Mouse (Mus musculus): ENCODE data around the gene Setdb2. TPM values are rescaled to one million over a fixed set of nuclear protein-coding genes. Genes with fewer than 3 reads are reported as not detected.
"Not testable (repeated sequence)": the region's sequence is repeated elsewhere in the genome, so short reads cannot be mapped to it uniquely, and the experiment has no call there.

Gene Setdb2
- polyA plus RNA-seq, 1 experiment from 2014 or later, result 8.3 TPM

DNA sequence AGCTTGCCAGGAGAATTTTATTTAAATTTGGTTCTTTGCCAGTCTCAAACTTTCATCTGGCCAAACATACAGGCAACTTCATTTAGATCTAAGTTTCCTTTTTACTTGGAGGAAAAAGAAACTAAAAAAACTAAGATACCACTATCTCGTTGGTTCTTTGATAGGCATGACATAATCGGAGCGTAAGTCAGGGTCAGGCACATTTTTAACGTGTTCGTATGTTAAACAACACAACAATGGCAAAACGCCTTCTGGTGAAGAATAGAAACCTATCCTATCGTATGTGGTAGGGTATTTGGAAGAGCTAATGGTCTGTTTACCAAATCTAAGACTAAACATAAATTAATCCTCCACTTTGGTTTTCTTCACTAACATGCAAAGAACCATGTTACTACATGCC is 645 bp downstream of the Setdb2 start:
- no peaks in the 10 kb centered on the region; the same call in 1 of the 2 replicates for H3K4me1 ChIP-seq (ENCODE audit: control insufficient read depth, insufficient read depth, low read length)
- H3K4me3 ChIP-seq (ENCODE audit: low read length), result peak overlapping the region; percentile 81
- ATAC-seq, result no peak
- peak overlapping the region; percentile 71 for H3K4me2 ChIP-seq (ENCODE audit: low read depth, low read length)
- H3K27me3 ChIP-seq (replicated peaks; ENCODE audit: control insufficient read depth, insufficient read depth, low read length), result no peaks in the 10 kb centered on the region
- 10% methylated on average over 7 of the region's 7 CpGs for WGBS
- H3K27ac ChIP-seq (ENCODE audit: low read length), result peak overlapping the region; percentile 73; the same call in 1 of the 2 replicates
- H3K9me3 ChIP-seq (ENCODE audit: control insufficient read depth, low read length), result no peaks in the 10 kb centered on the region
- H3K36me3 ChIP-seq (ENCODE audit: control insufficient read depth, insufficient read depth, low read length), result no peaks in the 10 kb centered on the region
- H3K9ac ChIP-seq (ENCODE audit: low read depth, low read length), result peak overlapping the region; percentile 94

DNA sequence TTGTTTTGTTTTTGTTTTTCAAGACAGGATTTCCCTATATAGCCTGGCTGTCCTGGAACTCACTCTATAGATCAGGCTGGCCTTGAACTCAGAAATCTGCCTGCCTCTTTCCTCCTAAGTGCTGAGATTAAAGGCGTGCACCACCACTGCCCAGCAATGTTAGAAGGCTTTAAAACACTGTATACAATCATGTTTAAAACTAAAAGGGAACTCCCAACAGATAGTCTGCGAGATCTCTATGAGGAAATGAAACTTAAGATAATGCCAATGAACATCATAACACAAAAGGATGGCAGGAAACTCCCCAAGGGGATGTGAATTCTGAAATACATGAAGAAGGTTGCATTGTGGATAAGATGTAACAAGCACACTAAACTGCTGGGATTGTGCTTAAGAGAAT is 2.2 kb downstream of the Setdb2 start:
- H3K4me2 ChIP-seq (ENCODE audit: low read depth, low read length), result no peak overlapping the region
- H3K4me1 ChIP-seq (ENCODE audit: control insufficient read depth, insufficient read depth, low read length), result no peaks in the 10 kb centered on the region; the same call in 1 of the 2 replicates
- no peaks in the 10 kb centered on the region for H3K27me3 ChIP-seq (replicated peaks; ENCODE audit: control insufficient read depth, insufficient read depth, low read length)
- no peak for ATAC-seq
- H3K9ac ChIP-seq (ENCODE audit: low read depth, low read length), result no peak overlapping the region
- no peaks in the 10 kb centered on the region for H3K9me3 ChIP-seq (ENCODE audit: control insufficient read depth, low read length)
- H3K4me3 ChIP-seq (ENCODE audit: low read length), result no peak overlapping the region
- H3K27ac ChIP-seq (ENCODE audit: low read length), result no peak overlapping the region
- WGBS, result 87% methylated on average over 2 of the region's 2 CpGs
- H3K36me3 ChIP-seq (ENCODE audit: control insufficient read depth, insufficient read depth, low read length), result no peaks in the 10 kb centered on the region

DNA sequence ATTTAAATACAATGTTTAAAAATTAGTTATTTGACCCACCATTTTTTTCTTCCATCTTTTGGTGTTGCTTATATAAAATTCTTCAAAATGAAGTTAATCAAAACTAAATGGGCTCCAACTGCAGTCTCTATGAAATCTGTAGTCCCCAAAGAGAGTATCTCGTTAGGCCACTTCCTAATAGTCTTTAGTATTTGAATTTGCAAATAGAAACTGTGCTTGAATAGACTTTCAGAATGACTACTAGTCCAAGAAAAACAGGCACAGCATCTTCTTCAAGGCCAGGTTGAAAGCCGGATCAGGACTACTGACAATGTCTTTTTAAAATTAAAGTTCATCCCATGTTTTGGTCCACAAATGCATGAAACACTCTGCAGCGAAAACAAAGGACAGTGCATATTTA is 3.3 kb downstream of the Setdb2 start:
- ATAC-seq, result no peak
- Histone ChIP-seq H3K4me2 (ENCODE audit: low read depth, low read length) (no peak overlapping the region), H3K4me3 (ENCODE audit: low read length) (no peak overlapping the region), H3K27ac (ENCODE audit: low read length) (no peak overlapping the region), H3K4me1 (ENCODE audit: control insufficient read depth, insufficient read depth, low read length) (no peaks in the 10 kb centered on the region; the same call in 1 of the 2 replicates), H3K9me3 (ENCODE audit: control insufficient read depth, low read length) (no peaks in the 10 kb centered on the region), H3K36me3 (ENCODE audit: control insufficient read depth, insufficient read depth, low read length) (no peaks in the 10 kb centered on the region), H3K9ac (ENCODE audit: low read depth, low read length) (no peak overlapping the region), H3K27me3 (replicated peaks; ENCODE audit: control insufficient read depth, insufficient read depth, low read length) (no peaks in the 10 kb centered on the region)
- WGBS, result 89% methylated on average over 3 of the region's 3 CpGs

DNA sequence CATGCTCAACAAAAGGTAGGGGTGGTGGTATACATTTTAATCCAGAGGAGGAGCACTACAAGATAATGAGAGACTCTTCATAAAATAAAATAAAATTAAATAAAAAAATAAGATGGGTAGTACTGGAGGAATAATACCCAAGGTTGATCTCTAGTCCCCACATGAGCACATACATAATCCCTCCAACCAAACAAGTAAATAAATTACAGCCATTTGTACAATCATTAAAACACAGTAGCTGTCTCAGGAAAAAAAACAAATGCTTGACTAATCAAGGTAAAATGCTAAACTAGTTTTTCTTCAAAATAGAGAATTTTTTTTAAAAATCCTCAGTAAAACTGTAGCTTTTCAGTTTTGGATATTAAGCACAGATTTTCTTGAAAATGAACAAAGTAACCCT is 5.5 kb downstream of the Setdb2 start:
- H3K4me3 ChIP-seq (ENCODE audit: low read length), result no peak overlapping the region
- H3K4me2 ChIP-seq (ENCODE audit: low read depth, low read length), result no peak overlapping the region
- H3K9ac ChIP-seq (ENCODE audit: low read depth, low read length), result no peak overlapping the region
- H3K36me3 ChIP-seq (ENCODE audit: control insufficient read depth, insufficient read depth, low read length), result no peaks in the 10 kb centered on the region
- no peak for ATAC-seq
- H3K27ac ChIP-seq (ENCODE audit: low read length), result no peak overlapping the region
- H3K4me1 ChIP-seq (ENCODE audit: control insufficient read depth, insufficient read depth, low read length), result no peaks in the 10 kb centered on the region; the same call in 1 of the 2 replicates
- no peaks in the 10 kb centered on the region for H3K9me3 ChIP-seq (ENCODE audit: control insufficient read depth, low read length)
- no peaks in the 10 kb centered on the region for H3K27me3 ChIP-seq (replicated peaks; ENCODE audit: control insufficient read depth, insufficient read depth, low read length)

DNA sequence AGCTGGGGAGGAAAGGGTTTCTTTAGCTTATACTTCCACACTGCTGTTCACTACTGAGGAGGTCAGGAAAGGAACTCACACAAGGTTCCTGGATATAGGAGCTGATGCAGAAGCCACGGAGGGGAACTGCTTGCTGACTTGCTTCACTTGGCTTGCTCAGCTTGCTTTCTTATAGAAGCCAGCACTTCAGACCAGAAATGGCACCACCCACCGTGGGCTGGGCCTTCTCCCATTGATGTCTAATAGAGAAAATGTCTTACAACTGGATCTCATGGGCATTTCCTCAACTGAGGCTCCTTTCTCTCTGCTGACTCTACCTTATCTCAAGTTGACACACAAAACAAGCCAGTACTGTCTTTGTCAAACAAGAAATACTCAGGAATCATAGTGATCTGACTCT is 6.8 kb downstream of the Setdb2 start:
- H3K27ac ChIP-seq (ENCODE audit: low read length), result no peak overlapping the region
- no peak overlapping the region for H3K4me3 ChIP-seq (ENCODE audit: low read length)
- H3K27me3 ChIP-seq (replicated peaks; ENCODE audit: control insufficient read depth, insufficient read depth, low read length), result no peaks in the 10 kb centered on the region
- no peak overlapping the region for H3K4me2 ChIP-seq (ENCODE audit: low read depth, low read length)
- no peaks in the 10 kb centered on the region for H3K36me3 ChIP-seq (ENCODE audit: control insufficient read depth, insufficient read depth, low read length)
- 58% methylated on average over 2 of the region's 2 CpGs for WGBS
- H3K9ac ChIP-seq (ENCODE audit: low read depth, low read length), result no peak overlapping the region
- H3K9me3 ChIP-seq (ENCODE audit: control insufficient read depth, low read length), result no peaks in the 10 kb centered on the region
- ATAC-seq, result no peak
- no peaks in the 10 kb centered on the region for H3K4me1 ChIP-seq (ENCODE audit: control insufficient read depth, insufficient read depth, low read length)

DNA sequence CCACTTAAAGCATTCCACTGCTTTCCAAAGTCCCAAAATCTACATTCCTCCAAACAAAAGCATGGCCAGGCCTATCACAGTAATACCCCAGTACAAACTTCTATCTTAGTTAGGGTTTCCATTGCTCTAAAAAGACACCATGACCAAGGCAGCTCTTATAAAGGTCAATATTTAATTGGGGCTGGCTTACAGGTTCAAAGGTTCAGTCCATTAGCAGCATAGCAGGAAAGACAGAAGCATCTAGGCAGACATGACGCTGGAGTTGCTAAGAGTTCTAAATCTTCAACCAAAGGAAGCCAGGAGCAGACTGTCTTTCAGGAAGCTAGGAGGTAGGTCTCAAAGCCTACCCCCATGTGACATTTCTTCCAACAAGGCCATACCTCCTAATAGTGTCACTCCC is 10.1 kb downstream of the Setdb2 start:
- H3K4me1 ChIP-seq (ENCODE audit: control insufficient read depth, insufficient read depth, low read length), result no peaks in the 10 kb centered on the region
- no peaks in the 10 kb centered on the region for H3K9me3 ChIP-seq (ENCODE audit: control insufficient read depth, low read length)
- no peak for ATAC-seq
- no peak overlapping the region for H3K27ac ChIP-seq (ENCODE audit: low read length)
- no peaks in the 10 kb centered on the region for H3K27me3 ChIP-seq (replicated peaks; ENCODE audit: control insufficient read depth, insufficient read depth, low read length)
- H3K36me3 ChIP-seq (ENCODE audit: control insufficient read depth, insufficient read depth, low read length), result no peaks in the 10 kb centered on the region
- 80% methylated on average over 1 of the region's 1 CpGs for WGBS
- no peak overlapping the region for H3K4me2 ChIP-seq (ENCODE audit: low read depth, low read length)
- H3K9ac ChIP-seq (ENCODE audit: low read depth, low read length), result no peak overlapping the region
- H3K4me3 ChIP-seq (ENCODE audit: low read length), result no peak overlapping the region

DNA sequence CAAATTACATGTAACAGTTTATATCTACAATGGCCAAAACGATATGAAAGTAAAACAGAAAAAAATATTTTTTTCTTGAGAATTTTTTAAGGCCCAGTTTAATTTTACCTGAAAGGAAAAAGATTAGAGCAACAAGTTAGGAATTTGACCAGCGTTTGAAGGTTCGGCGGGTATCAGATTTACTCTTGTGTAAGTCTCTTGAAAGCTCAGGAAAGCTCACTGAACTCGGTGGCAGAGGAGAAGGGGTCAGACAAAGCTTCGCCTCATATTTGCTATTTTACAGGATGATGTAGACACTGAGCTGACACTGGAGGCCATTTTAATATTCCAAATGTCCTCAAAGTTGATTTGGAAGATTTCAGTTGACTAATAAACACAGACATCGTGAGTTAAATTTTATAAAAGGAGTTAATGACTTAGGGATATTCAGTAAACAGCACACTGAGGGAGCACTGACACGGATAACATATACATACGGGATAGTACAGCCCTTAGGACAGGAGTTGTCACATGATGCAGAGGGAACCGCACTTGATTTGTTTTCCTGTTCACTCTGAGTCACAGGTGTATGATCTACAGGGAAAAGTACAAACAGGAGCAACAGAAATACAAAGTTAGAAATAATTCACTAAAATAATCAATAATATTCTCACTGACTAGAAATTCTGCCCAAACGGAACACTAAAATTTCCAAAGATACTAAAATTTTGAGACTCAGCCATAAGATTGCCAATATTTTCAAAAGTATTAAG is 17.6 kb downstream of the Setdb2 start:
- H3K27me3 ChIP-seq (replicated peaks; ENCODE audit: control insufficient read depth, insufficient read depth, low read length), result no peaks in the 10 kb centered on the region
- H3K9me3 ChIP-seq (ENCODE audit: control insufficient read depth, low read length), result no peaks in the 10 kb centered on the region
- H3K4me3 ChIP-seq (ENCODE audit: low read length), result no peak overlapping the region
- WGBS, result 85% methylated on average over 11 of the region's 11 CpGs
- no peak for ATAC-seq
- H3K36me3 ChIP-seq (ENCODE audit: control insufficient read depth, insufficient read depth, low read length), result no peaks in the 10 kb centered on the region
- H3K4me1 ChIP-seq (ENCODE audit: control insufficient read depth, insufficient read depth, low read length), result no peaks in the 10 kb centered on the region
- no peak overlapping the region for H3K4me2 ChIP-seq (ENCODE audit: low read depth, low read length)
- no peak overlapping the region for H3K9ac ChIP-seq (ENCODE audit: low read depth, low read length)
- no peak overlapping the region for H3K27ac ChIP-seq (ENCODE audit: low read length)

DNA sequence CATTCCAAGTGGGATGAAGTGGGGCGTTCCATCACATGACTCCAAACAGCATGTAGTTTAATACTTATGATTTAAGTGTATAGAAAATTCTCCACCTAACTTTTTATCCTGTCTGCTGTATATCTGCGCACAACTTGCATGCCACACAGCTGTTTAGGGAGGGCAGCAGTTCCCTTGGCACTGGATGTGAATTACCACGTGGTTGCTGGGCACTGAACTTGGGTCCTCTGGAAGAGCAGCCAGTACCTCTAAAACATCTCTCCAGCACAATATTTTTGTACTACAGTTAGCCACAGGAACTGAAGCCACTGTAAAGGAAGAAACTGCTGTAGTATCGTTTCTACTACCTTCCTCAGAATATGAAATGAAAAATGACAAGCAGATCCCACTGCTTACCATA is 22.5 kb downstream of the Setdb2 start:
- Histone ChIP-seq H3K36me3 (ENCODE audit: control insufficient read depth, insufficient read depth, low read length) (no peaks in the 10 kb centered on the region), H3K4me1 (ENCODE audit: control insufficient read depth, insufficient read depth, low read length) (no peaks in the 10 kb centered on the region), H3K4me3 (ENCODE audit: low read length) (no peak overlapping the region), H3K27me3 (replicated peaks; ENCODE audit: control insufficient read depth, insufficient read depth, low read length) (no peaks in the 10 kb centered on the region), H3K4me2 (ENCODE audit: low read depth, low read length) (no peak overlapping the region), H3K9me3 (ENCODE audit: control insufficient read depth, low read length) (no peaks in the 10 kb centered on the region), H3K9ac (ENCODE audit: low read depth, low read length) (no peak overlapping the region), H3K27ac (ENCODE audit: low read length) (no peak overlapping the region)
- ATAC-seq, result no peak
- WGBS, result 86% methylated on average over 4 of the region's 4 CpGs

DNA sequence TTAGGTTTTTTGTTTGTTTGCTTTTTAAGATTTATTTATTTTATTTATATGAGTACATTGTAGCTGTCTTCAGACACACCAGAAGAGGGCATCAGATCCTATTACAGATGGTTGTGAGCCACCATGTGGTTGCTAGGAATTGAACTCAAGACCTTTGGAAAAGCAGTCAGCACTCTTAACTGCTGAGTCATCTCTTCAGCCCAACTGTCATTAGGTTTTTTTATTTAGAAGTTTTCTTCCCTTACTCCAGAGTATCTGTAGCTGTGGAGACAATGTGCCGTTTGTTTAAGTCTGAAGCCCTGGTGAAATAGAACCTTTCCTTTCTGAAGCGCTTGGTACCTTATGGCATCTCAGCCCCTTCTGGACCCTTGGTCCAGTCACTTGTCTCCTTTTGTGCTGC is 25.7 kb downstream of the Setdb2 start:
- 95% methylated on average over 2 of the region's 2 CpGs for WGBS

DNA sequence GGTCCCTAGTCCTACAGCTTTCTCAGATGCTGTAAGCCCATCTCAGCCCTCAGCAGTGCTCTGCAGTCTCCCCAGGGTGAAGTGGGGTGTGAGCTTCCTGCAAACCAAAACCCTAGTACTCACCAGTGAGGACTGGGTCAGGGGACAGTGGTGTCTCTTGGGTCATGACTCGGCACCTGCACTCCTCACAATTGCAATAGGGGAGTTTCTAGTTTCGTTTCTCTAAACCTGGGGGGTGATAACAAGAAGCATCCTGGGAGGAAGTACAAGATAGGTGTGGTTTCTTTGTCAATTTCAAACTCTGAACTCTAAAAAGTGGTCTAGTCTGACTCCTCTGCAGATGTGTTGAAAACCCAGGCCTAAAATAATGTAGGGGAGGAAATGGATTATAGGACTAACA is 43.7 kb downstream of the Setdb2 start:
- WGBS, result 78% methylated on average over 2 of the region's 2 CpGs
- Histone ChIP-seq H3K27me3 (replicated peaks; ENCODE audit: control insufficient read depth, insufficient read depth, low read length) (no peaks in the 10 kb centered on the region), H3K4me2 (ENCODE audit: low read depth, low read length) (no peak overlapping the region), H3K4me3 (ENCODE audit: low read length) (no peak overlapping the region), H3K4me1 (ENCODE audit: control insufficient read depth, insufficient read depth, low read length) (no peaks in the 10 kb centered on the region), H3K27ac (ENCODE audit: low read length) (no peak overlapping the region), H3K9ac (ENCODE audit: low read depth, low read length) (no peak overlapping the region), H3K9me3 (ENCODE audit: control insufficient read depth, low read length) (no peaks in the 10 kb centered on the region), H3K36me3 (ENCODE audit: control insufficient read depth, insufficient read depth, low read length) (no peaks in the 10 kb centered on the region)
- no peak for ATAC-seq

More for the DNA sequence above, 25.7 kb downstream of the Setdb2 start:
- H3K9ac ChIP-seq (ENCODE audit: low read depth, low read length); H3K36me3 ChIP-seq (ENCODE audit: control insufficient read depth, insufficient read depth, low read length); ATAC-seq; H3K9me3 ChIP-seq (ENCODE audit: control insufficient read depth, low read length); H3K27me3 ChIP-seq (replicated peaks; ENCODE audit: control insufficient read depth, insufficient read depth, low read length); H3K27ac ChIP-seq (ENCODE audit: low read length); H3K4me2 ChIP-seq (ENCODE audit: low read depth, low read length); H3K4me1 ChIP-seq (ENCODE audit: control insufficient read depth, insufficient read depth, low read length); H3K4me3 ChIP-seq (ENCODE audit: low read length): not testable (repeated sequence)

Measured in intestine, embryonic 16.5 days (tissue).